Mouse (Mus musculus) embryo, embryonic 9.5 days (tissue): ENCODE results near the gene Tlk2.

Experiments used
- DNase-seq: peaks from one replicate; pipeline ENCODE4 v3.0.0-alpha.2; 2017; ENCODE audit errors: extremely low spot score

Tlk2 gene

GRCm38 (mm10) chr11:105313633-105314014 lies 135.0 kb downstream of the Tlk2 start:
- no peak for DNase-seq

GRCm38 (mm10) chr11:105315296-105315695 lies 136.7 kb downstream of the Tlk2 start:
- DNase-seq: no peak

DNA sequence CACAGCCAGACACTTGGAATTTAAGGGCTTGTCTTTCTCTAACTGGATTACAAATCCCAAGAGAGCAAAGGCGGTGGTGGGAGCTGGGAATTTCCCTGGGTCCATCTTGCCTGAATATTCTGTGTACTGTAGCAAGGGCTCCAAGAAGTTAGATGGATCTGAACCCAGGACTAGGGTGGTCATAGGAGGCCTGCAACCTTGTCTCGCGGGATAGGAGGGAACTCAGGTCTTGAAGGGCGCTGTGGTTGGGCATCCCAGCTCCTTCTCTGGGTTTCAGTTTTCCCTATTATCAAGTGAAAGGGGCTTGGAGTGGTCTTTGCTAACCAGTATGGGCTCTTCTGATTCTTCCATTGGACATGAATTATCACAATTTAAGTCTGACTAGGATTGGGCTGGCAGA lies 137.5 kb downstream of the Tlk2 start:
- DNase-seq: no peak

DNA sequence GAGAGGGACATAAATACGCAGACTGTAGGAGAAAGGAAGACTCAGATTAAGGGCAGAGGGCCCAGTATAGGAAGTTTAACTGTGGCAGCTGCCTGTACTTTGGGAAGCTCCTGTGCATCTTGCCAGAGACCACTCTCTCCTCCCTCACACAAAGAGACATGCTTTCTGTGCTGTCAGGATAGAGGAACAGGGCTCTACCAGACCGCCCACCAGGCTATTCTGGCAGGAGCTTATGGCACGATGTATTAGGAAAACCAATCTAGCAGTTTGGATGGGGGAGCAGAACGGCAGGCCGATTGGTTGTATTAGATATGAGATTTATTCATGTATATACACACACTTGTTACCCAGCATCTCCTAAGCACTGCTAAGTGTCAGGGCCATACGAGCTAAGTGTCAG lies 139.2 kb downstream of the Tlk2 start:
- no peak for DNase-seq

GRCm38 (mm10) chr11:105321090-105321489 lies 142.5 kb downstream of the Tlk2 start:
- DNase-seq: no peak

DNA sequence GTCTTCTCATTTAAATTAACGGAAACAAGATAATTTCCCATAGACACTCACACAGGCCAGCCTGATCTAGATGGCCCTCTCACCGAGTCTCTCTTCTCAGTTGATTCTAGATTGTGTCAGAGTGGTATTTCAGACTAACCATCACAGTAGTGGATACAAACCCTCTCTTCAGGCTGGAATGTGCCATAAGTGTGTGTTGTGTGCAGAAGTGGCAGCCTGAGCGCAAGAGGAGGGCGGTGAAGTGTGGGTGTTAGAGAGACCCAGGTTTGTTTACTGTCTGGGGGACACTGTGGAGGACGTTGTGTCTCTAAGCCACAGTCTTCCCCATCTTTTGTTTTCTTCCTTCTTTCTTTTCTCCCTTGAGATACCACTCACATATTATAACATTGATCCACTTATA lies 144.9 kb downstream of the Tlk2 start:
- DNase-seq: no peak

DNA sequence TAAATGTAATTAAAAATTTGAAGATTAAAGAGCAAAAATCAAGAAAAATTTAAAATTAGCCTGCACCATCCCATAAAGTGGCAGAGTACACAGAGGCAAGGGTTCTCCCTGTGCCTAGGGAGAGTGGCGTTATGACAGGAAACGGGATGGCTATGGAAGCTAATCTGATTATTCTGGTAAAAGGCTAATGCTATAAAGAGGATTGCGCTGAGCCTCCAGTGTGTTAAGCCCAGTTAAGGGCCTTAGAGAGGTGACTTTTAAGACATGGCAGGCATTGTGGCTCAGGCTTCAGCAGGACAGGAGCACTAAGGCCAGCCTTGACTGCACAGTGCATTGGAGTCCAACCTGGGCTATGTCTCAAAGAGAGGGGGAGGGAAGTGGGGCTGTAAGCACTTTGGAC lies 148.5 kb downstream of the Tlk2 start:
- no peak for DNase-seq

- DNase-seq: no peak
Measured at GRCm38 (mm10) chr11:105329962-105330361, 151.4 kb downstream of the Tlk2 start.

DNA sequence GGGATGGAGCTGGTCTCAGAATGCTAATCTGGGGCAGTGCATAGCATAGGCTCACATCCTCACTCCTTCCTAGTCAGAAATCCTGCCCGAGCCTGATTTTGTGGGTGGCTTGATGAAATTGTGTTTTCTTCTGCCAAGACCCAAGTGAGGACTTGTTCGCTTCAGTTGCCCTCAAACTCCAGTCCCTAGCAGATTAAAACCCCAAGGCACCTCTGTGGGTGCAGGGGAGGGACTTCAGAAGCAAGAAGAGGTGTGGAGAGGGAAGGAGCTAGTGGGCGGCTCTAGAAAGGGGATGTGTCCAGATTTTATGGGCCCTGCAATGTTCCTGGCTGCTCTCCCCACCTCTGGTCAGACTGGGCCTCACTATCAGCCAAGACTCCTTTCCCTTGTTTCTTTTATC lies 152.5 kb downstream of the Tlk2 start:
- no peak for DNase-seq

GRCm38 (mm10) chr11:105331732-105332131 lies 153.1 kb downstream of the Tlk2 start:
- no peak for DNase-seq

DNA sequence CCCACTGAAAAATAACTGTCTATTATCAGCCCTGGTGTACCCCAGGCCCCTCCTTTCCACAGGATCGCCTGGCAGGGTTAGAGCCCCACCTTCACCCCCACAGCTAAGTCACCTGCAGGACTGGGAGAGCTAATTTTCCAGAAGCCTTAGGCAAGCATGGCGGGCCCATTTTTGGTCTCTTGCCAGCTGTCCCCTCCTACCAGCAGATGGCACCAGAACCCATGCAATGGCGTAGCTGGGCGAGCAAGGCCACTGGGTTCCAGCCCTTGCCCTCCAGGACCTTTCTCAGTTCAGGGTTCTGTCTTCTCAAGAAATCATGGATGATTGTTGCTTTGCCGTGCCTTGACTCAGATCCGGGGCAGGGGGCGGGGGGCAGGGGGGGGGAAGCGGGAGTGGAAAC lies 153.9 kb downstream of the Tlk2 start:
- peak; percentile 42 for DNase-seq
